Mouse (Mus musculus): ENCODE measurements around the gene Olfr706.

GRCm38 (mm10) chr7:106862885-106863284 lies 25.1 kb downstream of the Olfr706 start, which contains the start of gene Olfr704:
- TF ChIP-seq CTCF (IDR thresholded peaks at IDR 0.05; ENCODE audit: borderline replicate concordance, insufficient read depth, low read depth, low read length) (no peak), POLR2A (IDR thresholded peaks at IDR 0.05; ENCODE audit: borderline replicate concordance, insufficient read depth, low read length) (no peak)
